Mouse (Mus musculus) forebrain, embryonic 14.5 days (tissue): ENCODE measurements around the gene Slc22a14. TPM values are rescaled to one million over a fixed set of nuclear protein-coding genes. Genes with fewer than 3 reads are reported as not detected.
A peak's percentile ranks its signal among the peaks of the same experiment; 100 is the strongest.
"Not testable (repeated sequence)": the region's sequence is repeated elsewhere in the genome, so short reads cannot be mapped to it uniquely, and the experiment has no call there.

Experiments
- ATAC-seq: fragments of 200-750 bp; cut with Nextera tagmentation; 2 replicates; pipeline ENCODE4 v1.8.0; 2017; ENCODE audit warnings: mild to moderate bottlenecking, moderate library complexity
- DNase-seq: peaks from one replicate; pipeline ENCODE4 v3.0.0-alpha.2; 2015; ENCODE audit warnings: low spot score
- H3K27ac ChIP-seq: fragments of 300-500 bp; sonication (generic); 2 replicates; pipeline ENCODE4 v1.5.1; 2014; ENCODE audit warnings: low read depth, mild to moderate bottlenecking, control low read depth, low read length, moderate library complexity
- H3K27me3 ChIP-seq: fragments of 300-500 bp; sonication (generic); replicated peaks from 2 replicates; pipeline ENCODE4 v1.6.1; 2014; ENCODE audit warnings: low read length, control low read depth, mixed read lengths; ENCODE audit not compliant: control insufficient read depth, insufficient read depth
- H3K36me3 ChIP-seq: fragments of 300-500 bp; sonication (generic); 2 replicates; pipeline ENCODE4 v1.6.1; 2014; ENCODE audit warnings: low read length, control low read depth; ENCODE audit not compliant: control insufficient read depth, insufficient read depth
- H3K4me1 ChIP-seq: fragments of 300-500 bp; sonication (generic); 2 replicates; pipeline ENCODE4 v1.6.1; 2014; ENCODE audit warnings: antibody characterized with exemption, low read length, control low read depth; ENCODE audit not compliant: control insufficient read depth, insufficient read depth
- H3K4me2 ChIP-seq: fragments of 300-500 bp; sonication (generic); 2 replicates; pipeline ENCODE4 v1.6.1; 2014; ENCODE audit warnings: mild to moderate bottlenecking, control low read depth, low read length
- H3K4me3 ChIP-seq: fragments of 300-500 bp; sonication (generic); 2 replicates; pipeline ENCODE4 v1.5.1; 2014; ENCODE audit warnings: low read depth, low read length, control low read depth
- H3K9ac ChIP-seq: fragments of 300-500 bp; sonication (generic); 2 replicates; pipeline ENCODE4 v1.6.1; 2014; ENCODE audit warnings: mild to moderate bottlenecking, low read length, control low read depth, moderate library complexity
- H3K9me3 ChIP-seq: fragments of 300-500 bp; sonication (generic); replicated peaks from 2 replicates; pipeline ENCODE4 v1.6.1; 2016; ENCODE audit warnings: low read length, control low read depth, mixed read lengths; ENCODE audit not compliant: control insufficient read depth
- WGBS: fragments of 180-500 bp; shearing (Covaris S2); extraction: QIAGEN DNeasy Blood & Tissue Kit; methylation state at CpG from one replicate; pipeline ENCODE4 v1.1.7; 2014; 5-methylcytosine and 5-hydroxymethylcytosine counted together
- polyA plus RNA-seq: library from polyadenylated mRNA; unstranded; fragments of >200 nt; fragmentation: Nextera tagmentation; extraction: Ambion mirVana; gene quantifications from 2 replicates; pipeline ENCODE4 v1.2.1, GENCODE M21; 2014

The Slc22a14 gene
- polyA plus RNA-seq, 1 experiment from 2014 or later = not detected

- H3K27me3 ChIP-seq = no peaks in the 10 kb centered on the region
- DNase-seq = no peak
- no peak overlapping the region for H3K27ac ChIP-seq
- H3K36me3 ChIP-seq = peaks cover 7% of the 10 kb centered on the region; the same call in 1 of the 2 replicates
- 94% methylated on average over 3 of the region's 3 CpGs for WGBS
- no peak overlapping the region for H3K4me3 ChIP-seq
- no peak for ATAC-seq
- no peaks in the 10 kb centered on the region for H3K9me3 ChIP-seq
- H3K4me2 ChIP-seq = no peak overlapping the region
- no peak overlapping the region for H3K9ac ChIP-seq
- no peaks in the 10 kb centered on the region for H3K4me1 ChIP-seq
Observed at GRCm38 (mm10) chr9:119298563-119298962, 66.8 kb downstream of the Slc22a14 start.

DNA sequence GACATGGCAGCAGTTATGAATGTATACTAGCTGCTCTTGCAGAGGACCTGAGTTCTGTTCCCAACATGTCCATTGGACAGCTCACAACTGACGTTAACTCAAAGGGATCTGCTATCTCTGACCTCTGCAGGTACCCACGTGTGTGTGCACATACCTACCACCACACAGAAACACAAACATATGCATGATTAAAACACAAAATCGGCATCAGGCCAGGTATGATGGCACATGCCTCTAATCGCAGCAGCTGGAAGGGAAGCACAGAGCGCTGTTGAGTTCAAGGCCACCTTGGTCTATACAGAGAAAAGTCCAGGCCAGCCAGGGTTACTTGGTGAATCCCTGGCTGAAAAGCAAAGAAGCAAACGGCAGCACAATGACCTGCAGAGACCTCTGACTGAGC lies 67.7 kb downstream of the Slc22a14 start:
- Histone ChIP-seq H3K27ac (no peak overlapping the region), H3K9me3 (no peaks in the 10 kb centered on the region), H3K4me1 (no peaks in the 10 kb centered on the region), H3K4me2 (no peak overlapping the region), H3K36me3 (peaks cover 7% of the 10 kb centered on the region; the same call in 1 of the 2 replicates), H3K9ac (no peak overlapping the region), H3K27me3 (no peaks in the 10 kb centered on the region), H3K4me3 (no peak overlapping the region)
- WGBS = 89% methylated on average over 6 of the region's 6 CpGs
- no peak for ATAC-seq
- DNase-seq = no peak

DNA sequence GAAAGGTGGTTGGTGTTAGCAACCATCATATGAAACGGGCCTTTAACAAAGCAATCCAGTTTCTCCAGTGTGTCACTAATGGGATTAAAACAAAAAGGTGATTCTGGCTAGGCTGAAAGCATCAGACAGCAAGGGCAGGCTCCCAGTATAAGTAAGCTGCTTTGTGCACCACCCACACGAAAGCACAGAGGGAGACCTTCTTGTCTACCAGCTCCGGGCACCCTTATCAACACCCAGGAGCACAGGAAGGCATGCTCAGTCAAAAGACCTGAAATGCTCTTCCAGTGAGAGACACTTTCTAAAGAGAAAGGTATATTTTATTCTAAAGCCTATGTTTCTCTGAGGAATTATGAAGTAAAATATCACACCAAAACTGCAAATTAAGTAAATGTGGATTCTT lies 74.6 kb downstream of the Slc22a14 start:
- ATAC-seq (no peak), DNase-seq (no peak)
- no peak overlapping the region for H3K27ac ChIP-seq
- H3K4me3 ChIP-seq = no peak overlapping the region
- H3K4me2 ChIP-seq = no peak overlapping the region
- peaks cover 12% of the 10 kb centered on the region for H3K36me3 ChIP-seq
- 70% methylated on average over 3 of the region's 3 CpGs for WGBS
- H3K4me1 ChIP-seq = no peaks in the 10 kb centered on the region
- no peaks in the 10 kb centered on the region for H3K27me3 ChIP-seq
- no peaks in the 10 kb centered on the region for H3K9me3 ChIP-seq
- no peak overlapping the region for H3K9ac ChIP-seq

- no peak overlapping the region for H3K4me3 ChIP-seq
- H3K36me3 ChIP-seq = peaks cover 25% of the 10 kb centered on the region
- H3K4me2 ChIP-seq = no peak overlapping the region
- no peaks in the 10 kb centered on the region for H3K9me3 ChIP-seq
- ATAC-seq (no peak), DNase-seq (no peak)
- H3K27me3 ChIP-seq = no peaks in the 10 kb centered on the region
- H3K9ac ChIP-seq = no peak overlapping the region
- 86% methylated on average over 5 of the region's 5 CpGs for WGBS
- H3K27ac ChIP-seq = no peak overlapping the region
- H3K4me1 ChIP-seq = 0 out of 2 replicates have a peak, but pooled peaks cover 2% of the 10 kb centered on the region
Observed at GRCm38 (mm10) chr9:119280894-119281682, 84.3 kb downstream of the Slc22a14 start.

DNA sequence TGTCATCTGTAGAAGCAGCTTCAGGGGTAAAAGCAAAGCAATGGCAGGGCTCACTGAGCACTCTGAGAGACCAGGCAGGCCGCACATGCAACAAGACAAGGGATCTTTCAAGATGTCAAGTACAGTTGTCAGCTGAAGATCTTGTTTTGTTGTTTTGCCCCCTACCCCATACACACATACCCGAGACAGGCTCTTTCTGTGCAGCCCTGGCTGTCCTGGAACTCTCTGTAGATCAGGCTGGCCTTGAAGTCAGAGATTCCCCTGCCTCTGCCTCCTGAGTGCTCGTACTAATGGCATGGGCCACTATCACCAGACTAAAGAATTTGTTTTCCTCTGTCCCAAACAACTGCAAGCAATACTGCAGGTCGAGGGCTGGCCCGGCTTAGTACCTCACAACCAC lies 87.3 kb downstream of the Slc22a14 start:
- DNase-seq = no peak
- Histone ChIP-seq H3K4me3 (no peak overlapping the region), H3K36me3 (peaks cover 18% of the 10 kb centered on the region), H3K4me1 (0 out of 2 replicates have a peak, but pooled peaks cover 2% of the 10 kb centered on the region), H3K9ac (no peak overlapping the region), H3K27me3 (no peaks in the 10 kb centered on the region), H3K4me2 (no peak overlapping the region), H3K9me3 (no peaks in the 10 kb centered on the region), H3K27ac (no peak overlapping the region)
- WGBS = 93% methylated on average over 5 of the region's 5 CpGs
- ATAC-seq = no peak

DNA sequence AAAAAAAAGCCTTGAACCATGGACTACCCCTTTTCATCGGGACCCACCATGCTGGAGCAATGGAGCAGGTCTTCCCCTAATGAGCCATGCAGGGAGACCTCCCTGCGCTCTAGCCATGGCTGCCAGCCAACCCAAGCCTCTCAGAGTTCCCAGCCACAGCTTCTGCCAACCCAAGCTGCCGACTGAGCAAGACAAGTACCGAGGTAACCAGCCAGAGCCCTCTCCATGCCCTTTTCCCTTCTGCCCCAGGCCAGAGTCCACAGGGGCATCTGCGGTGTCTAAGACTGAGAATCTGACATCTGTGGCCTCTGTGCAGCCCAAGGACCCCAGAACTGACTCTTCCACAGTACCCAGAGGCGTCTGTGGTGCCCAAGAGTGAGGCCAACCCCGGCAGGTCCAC lies 89.0 kb downstream of the Slc22a14 start:
- no peak overlapping the region for H3K4me2 ChIP-seq
- no peak overlapping the region for H3K9ac ChIP-seq
- no peak overlapping the region for H3K4me3 ChIP-seq
- WGBS = 57% methylated on average over 7 of the region's 7 CpGs
- H3K9me3 ChIP-seq = no peaks in the 10 kb centered on the region
- H3K4me1 ChIP-seq = 0 out of 2 replicates have a peak, but pooled peaks cover 2% of the 10 kb centered on the region
- ATAC-seq (no peak), DNase-seq (peak; percentile 61)
- H3K36me3 ChIP-seq = peaks cover 11% of the 10 kb centered on the region; the same call in 1 of the 2 replicates
- no peaks in the 10 kb centered on the region for H3K27me3 ChIP-seq
- H3K27ac ChIP-seq = no peak overlapping the region

GRCm38 (mm10) chr9:119274814-119275213 lies 90.5 kb downstream of the Slc22a14 start:
- H3K9ac ChIP-seq, H3K36me3 ChIP-seq, H3K27ac ChIP-seq, H3K4me3 ChIP-seq, DNase-seq, H3K4me2 ChIP-seq, H3K4me1 ChIP-seq, H3K9me3 ChIP-seq, H3K27me3 ChIP-seq, ATAC-seq: not testable (repeated sequence)
- WGBS = 96% methylated on average over 5 of the region's 5 CpGs

DNA sequence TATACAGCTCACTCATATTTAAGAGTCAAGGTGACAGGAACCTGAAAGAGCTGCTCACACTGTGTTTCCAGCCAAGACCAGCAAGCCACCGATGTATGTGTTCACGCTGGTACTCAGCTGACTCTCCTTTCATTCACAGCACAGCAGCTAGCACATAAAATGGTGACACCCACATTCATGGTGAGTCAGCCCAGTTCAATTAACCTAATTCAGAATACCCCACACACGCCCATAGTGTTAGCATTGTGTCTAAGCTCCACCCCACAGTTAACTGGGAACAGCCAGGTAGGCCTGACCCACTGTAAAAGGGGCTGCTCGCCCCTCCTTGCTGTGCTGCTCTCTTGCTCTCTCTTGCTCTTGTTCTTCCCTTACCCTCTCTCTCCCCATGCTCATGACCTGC lies 93.9 kb downstream of the Slc22a14 start:
- no peak overlapping the region for H3K4me2 ChIP-seq
- H3K27ac ChIP-seq = no peak overlapping the region
- ATAC-seq (no peak), DNase-seq (no peak)
- peaks cover 27% of the 10 kb centered on the region for H3K36me3 ChIP-seq
- 71% methylated on average over 4 of the region's 4 CpGs for WGBS
- no peaks in the 10 kb centered on the region for H3K9me3 ChIP-seq
- H3K9ac ChIP-seq = no peak overlapping the region
- no peak overlapping the region for H3K4me3 ChIP-seq
- H3K4me1 ChIP-seq = 0 out of 2 replicates have a peak, but pooled peaks cover under 1% of the 10 kb centered on the region
- no peaks in the 10 kb centered on the region for H3K27me3 ChIP-seq

DNA sequence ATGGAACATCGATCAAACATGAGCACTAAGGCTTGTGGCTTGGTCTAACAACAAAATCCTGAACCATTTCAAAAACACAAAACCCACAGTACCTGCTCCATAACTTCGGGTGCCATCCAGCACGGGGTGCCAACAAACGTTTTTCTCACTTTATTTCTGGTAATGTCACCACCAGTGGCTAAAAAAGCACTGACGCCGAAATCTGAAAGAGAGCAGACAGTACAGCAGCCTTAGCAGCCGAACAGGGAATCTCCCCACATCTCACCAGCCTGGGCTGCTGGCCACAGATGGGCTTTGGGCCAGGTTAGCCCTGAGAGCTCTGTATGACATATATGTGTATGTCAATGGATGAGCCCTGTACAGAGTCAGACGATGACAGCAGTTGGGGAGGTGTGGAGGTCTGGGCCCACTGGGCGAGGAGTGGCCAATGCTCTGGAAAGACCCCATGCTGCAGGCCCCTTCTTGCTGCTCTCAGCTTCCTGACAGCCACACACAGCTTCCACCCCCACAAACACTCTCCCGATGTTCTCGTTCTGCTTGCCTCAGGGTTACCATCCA lies 96.7 kb downstream of the Slc22a14 start:
- 91% methylated on average over 11 of the region's 11 CpGs for WGBS
- H3K4me3 ChIP-seq = no peak overlapping the region
- DNase-seq (no peak), ATAC-seq (no peak)
- no peaks in the 10 kb centered on the region for H3K4me1 ChIP-seq
- no peaks in the 10 kb centered on the region for H3K9me3 ChIP-seq
- no peak overlapping the region for H3K9ac ChIP-seq
- no peak overlapping the region for H3K27ac ChIP-seq
- no peak overlapping the region for H3K4me2 ChIP-seq
- no peaks in the 10 kb centered on the region for H3K27me3 ChIP-seq
- peaks cover 44% of the 10 kb centered on the region for H3K36me3 ChIP-seq
